Mouse (Mus musculus) lung, adult 18-20 months (tissue): Measurements from ENCODE around the gene Pde1b.

Source experiments
- DNase-seq, 2 experiments: peaks; one replicate each; pipeline ENCODE4 v3.0.0; 2022; ENCODE audit warnings: mixed read lengths in 2 of 2

Pde1b gene

GRCm38 (mm10) chr15:103511652-103512051 is 8.8 kb downstream of the Pde1b start:
- DNase-seq: no peak

- DNase-seq: peak in 1 of 2 experiments; percentile 9
These were observed 10.8 kb downstream of the Pde1b start for GRCm38 (mm10) chr15:103513621-103514031.

GRCm38 (mm10) chr15:103514119-103514518 is 11.3 kb downstream of the Pde1b start:
- peak; percentile 78 to 83 for DNase-seq

DNA sequence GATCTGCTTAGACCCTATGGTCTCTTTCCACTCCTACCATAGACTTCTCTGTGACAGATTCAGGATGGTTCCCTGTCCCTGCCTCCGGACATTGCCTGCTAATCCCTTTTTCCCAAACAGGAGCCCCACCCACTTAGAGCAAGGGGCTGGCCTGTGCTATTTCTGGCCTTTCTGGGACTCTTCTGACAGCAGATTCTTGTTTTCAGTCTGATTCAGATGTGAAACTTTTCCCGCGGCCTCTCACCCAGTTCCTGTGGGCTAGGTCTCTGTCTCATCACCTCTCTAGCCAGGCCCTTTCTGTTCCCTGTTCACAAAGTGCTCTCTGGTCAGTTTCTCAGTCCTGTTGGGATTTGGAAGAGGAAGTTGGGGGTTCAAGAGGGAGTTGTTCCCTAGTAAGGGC is 12.1 kb downstream of the Pde1b start:
- peak; percentile 9 to 15 for DNase-seq

DNA sequence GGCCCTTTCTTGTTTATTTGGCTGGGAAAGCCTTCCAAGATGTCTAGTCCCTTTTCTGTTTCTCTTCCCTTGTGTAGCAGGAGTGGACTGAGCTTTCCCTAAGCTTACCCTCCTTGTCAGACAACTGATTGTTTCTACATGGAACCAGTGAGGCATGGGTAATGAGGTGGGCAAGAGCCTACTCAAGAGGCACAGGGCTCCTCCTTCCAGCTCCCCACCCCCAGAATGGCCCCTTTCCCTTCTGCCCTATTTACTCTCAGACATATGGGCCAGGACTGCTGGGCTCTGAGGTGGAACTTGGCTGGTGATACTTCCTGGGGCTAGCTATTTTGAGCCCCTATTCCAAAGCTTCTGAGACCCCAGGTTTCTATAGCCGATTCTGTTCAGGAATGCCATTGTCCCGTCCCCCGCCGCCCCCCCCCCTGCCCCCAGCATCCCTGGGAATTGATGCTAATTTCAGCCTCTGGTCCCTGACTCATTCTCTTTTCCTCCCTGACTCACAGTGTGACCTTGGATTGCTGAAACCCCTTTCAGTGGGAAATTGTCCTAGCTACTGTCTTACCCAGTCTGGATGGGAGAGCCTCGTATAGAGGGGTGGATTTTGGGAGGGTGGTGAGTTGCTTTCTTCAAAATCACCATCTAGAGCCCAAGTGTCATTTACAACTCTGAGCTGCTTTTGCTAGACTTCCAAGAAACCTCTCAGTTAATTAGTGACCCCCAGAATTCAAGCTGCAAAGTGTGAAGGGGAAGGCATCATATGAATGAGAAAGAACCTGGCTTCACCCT is 16.0 kb downstream of the Pde1b start:
- no peak for DNase-seq

GRCm38 (mm10) chr15:103519386-103520378 is 16.8 kb downstream of the Pde1b start:
- no peak for DNase-seq

DNA sequence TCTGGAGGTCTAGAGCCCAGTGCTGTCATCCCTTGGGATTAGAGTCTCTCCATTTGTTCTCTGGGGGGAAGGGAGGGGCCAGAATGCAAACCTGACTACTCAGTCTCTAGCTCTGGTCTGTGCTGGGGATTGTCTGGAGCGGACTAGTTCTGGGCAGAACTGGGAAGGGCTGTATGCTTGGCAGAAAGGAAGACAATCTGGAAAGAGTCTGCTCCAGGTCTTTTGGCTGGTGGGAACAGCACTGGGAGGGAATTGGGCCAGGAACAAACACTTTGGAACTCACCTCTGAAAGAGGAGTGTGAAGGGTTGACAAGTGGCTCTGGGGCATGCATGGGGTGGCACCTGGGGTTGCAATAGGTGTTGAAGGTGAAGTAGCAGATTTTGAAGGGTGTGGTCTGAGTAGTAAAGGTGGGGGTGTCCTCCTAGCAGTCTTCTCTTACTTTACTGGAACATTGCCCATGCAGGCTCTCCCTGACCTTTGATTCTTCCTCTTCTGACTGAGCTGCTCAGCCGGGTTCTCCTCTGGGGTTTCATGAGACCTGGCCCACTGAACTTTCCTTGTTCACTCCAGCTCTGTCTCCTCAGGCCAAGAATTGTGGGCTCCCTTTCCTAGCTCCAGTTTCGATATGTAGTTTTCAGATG is 19.7 kb downstream of the Pde1b start:
- peak; percentile 30 to 48 for DNase-seq

DNA sequence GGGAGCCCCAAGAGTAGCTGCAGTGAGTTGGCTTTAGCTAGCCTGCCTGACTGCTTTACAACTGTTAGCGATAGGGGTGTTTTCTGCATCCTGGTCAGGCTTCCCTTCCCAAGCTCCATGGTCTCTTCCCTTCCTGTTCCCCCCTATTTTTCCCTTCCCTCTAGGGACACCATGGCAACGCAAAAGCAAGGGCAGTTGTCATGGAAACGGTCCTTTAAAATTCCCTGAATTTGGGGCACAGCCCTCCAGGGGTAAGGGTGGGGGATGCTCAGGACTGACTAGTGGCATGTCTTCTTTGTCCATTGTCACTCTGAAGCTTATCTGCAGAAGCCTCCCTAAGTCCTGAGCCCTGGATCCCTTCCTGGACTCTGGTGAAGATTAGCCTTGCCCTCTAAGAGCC is 20.3 kb downstream of the Pde1b start:
- DNase-seq: no peak

- DNase-seq: peak; percentile 23 to 35
These were observed 27.5 kb downstream of the Pde1b start for GRCm38 (mm10) chr15:103530372-103530771.

GRCm38 (mm10) chr15:103534054-103534620 is 31.3 kb downstream of the Pde1b start:
- DNase-seq: no peak

DNA sequence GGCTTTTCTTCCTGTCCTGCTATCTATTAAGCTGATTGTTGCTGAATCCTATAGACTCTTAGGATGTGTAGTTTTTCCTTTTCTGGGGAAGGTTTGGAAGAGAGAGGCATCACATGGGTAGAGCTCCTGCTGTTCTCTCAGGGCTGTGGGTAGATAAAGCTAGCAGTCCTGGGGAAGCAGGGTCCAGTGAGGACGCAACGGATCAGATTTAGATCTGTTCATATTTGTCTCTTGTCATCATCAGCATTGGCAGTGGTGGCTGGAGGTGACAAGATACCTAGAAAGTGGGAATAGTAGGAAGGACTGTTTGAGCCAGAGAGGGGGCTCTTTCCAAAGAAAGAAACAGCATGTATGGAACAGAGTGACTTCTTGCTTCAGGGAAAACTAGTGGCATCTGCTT is 32.2 kb downstream of the Pde1b start:
- DNase-seq: no peak

- no peak for DNase-seq
These were observed 33.0 kb downstream of the Pde1b start for GRCm38 (mm10) chr15:103535786-103536185.

DNA sequence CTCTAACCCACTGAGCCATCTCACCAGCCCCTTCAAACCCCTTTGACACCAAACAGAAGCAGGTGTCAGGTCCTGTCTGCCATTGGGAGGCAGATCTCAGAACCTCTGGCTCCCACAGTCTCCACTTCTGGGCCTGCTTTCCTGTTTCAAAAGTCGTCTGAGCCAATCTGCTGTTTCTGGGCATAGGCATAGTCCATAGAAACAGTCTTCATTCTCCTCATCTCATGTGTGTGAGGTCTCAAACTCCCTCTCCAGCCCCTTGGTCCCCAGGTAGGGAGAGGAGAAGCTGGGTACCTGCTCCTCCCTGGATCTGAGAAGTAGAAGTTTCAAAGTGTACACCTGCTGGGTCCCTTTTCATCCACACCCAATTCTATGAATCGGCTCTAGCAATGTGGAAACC is 33.6 kb downstream of the Pde1b start:
- DNase-seq: no peak

GRCm38 (mm10) chr15:103537011-103537821 is 34.4 kb downstream of the Pde1b start:
- DNase-seq: no peak

DNA sequence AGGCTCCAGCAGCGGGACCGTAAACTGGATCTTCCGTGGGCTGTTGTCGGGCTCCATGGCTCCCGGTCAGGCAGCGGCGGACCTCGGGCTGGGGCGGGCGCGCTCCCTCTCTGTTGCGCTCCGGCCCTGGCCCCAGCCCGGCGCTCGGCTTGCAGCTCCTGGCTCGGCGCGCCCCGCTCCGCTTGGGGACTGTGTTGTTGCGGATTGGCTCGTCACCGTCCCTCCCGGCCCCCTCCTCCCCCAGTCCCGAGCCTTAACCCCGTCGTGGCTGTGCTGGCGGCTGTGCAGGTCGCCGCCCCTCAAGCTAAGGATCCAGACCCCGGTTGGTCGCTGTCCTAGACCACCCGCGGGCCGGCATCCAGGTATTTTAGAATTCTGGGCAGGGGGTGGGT is 35.0 kb downstream of the Pde1b start, which contains the start of gene Ppp1r1a:
Gene Ppp1r1a (minus strand): TSS at position 182 of the 392 bp plus-strand sequence.
- no peak for DNase-seq

GRCm38 (mm10) chr15:103539259-103539658 is 36.4 kb downstream of the Pde1b start:
- no peak for DNase-seq

DNA sequence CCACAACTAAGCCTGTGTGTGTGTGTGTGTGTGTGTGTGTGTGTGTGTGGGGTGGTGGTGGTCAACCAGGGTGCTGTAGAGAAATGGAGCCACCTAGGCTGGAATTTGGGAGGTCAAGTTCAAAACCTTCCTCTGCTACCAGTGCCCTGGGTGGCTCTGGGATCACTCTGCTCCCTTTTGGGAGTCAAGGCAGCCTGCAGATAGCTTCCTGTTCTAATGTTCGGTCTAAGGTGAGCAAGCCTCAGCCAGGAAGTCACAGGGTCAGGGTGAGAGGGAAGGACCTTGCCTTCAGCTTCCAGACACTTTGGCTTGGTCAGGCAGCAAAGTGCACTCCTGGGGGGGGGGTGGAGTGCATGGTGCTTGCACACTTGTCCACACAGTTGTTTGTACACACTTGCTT is 37.8 kb downstream of the Pde1b start:
- DNase-seq: no peak

GRCm38 (mm10) chr15:103542526-103542925 is 39.7 kb downstream of the Pde1b start:
- DNase-seq: no peak

GRCm38 (mm10) chr15:103547983-103548382 is 45.1 kb downstream of the Pde1b start:
- DNase-seq: no peak

DNA sequence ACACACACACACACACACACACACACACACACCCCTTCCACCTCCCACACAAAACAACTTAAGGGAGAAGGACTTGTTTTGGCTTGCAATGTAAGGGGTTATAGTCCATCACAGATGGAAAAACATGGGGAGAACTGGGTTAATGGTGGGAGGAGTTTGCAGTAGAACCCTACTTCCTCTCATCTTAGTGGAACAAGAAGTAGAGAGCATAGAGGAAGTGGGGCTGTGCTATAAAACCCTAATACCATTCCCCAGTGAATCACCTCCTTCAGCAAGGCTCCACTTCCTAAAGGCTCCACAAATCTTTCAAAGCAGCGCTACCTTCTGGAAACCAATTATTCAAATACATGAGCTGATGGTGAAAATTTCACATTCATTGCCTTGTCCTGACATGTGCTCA is 46.6 kb downstream of the Pde1b start:
- DNase-seq: no peak

DNA sequence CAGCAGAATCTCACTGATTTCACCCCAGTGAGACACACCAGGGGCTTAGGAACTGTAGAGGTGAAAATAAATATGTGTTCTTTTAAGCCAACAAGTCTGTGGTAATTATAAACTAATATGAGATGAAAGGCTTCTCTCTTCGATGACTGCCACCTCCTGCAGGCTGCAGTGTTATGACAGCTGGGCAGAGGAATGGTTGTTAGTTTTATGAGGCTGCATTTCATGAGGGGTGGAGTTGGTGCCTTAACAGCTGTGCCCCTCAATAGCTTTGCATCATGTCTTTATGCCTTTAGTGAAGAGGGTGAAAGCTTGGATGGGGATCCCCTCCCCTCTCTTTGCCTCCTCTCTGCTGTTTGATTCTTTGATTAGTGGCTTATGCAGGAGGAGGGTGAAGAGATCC is 48.2 kb downstream of the Pde1b start:
- DNase-seq: no peak
